Mouse (Mus musculus) limb, embryonic 11.5 days (tissue): ENCODE results near the gene Spon2. TPM values are rescaled to one million over a fixed set of nuclear protein-coding genes. Genes with fewer than 3 reads are reported as not detected.

Experiments
- ATAC-seq: fragments of 200-750 bp; cut with Nextera tagmentation; 2 replicates; pipeline ENCODE4 v1.8.0; 2017; ENCODE audit warnings: low read depth; ENCODE audit not compliant: insufficient number of reproducible peaks, low FRiP score, low TSS enrichment
- DNase-seq: peaks from one replicate; pipeline ENCODE4 v3.0.0-alpha.2; 2015; ENCODE audit warnings: low spot score
- H3K27ac ChIP-seq: fragments of 300-500 bp; sonication (generic); replicated peaks from 2 replicates; pipeline ENCODE4 v1.5.1; 2014; ENCODE audit warnings: low read depth, mild to moderate bottlenecking, low read length
- H3K27me3 ChIP-seq: fragments of 300-500 bp; sonication (generic); 2 replicates; pipeline ENCODE4 v1.6.1; 2014; ENCODE audit warnings: mild to moderate bottlenecking, low read length, mixed read lengths; ENCODE audit not compliant: control insufficient read depth, insufficient read depth
- H3K36me3 ChIP-seq: fragments of 300-500 bp; sonication (generic); 2 replicates; pipeline ENCODE4 v1.6.1; 2014; ENCODE audit warnings: mild to moderate bottlenecking, low read length, moderate library complexity, mixed read lengths; ENCODE audit not compliant: control insufficient read depth, insufficient read depth
- H3K4me1 ChIP-seq: fragments of 300-500 bp; sonication (generic); 2 replicates; pipeline ENCODE4 v1.6.1; 2014; ENCODE audit warnings: low read length, mixed read lengths; ENCODE audit not compliant: control insufficient read depth, insufficient read depth
- H3K4me2 ChIP-seq: fragments of 300-500 bp; sonication (generic); 2 replicates; pipeline ENCODE4 v1.6.1; 2014; ENCODE audit warnings: low read depth, mild to moderate bottlenecking, moderate library complexity; ENCODE audit not compliant: severe bottlenecking
- H3K4me3 ChIP-seq: fragments of 300-500 bp; sonication (generic); 2 replicates; pipeline ENCODE4 v1.5.1; 2014; ENCODE audit warnings: low read depth, low read length
- H3K9ac ChIP-seq: fragments of 300-500 bp; sonication (generic); 2 replicates; pipeline ENCODE4 v1.6.1; 2014; ENCODE audit warnings: mild to moderate bottlenecking, low read length
- H3K9me3 ChIP-seq: fragments of 300-500 bp; sonication (generic); 2 replicates; pipeline ENCODE4 v1.6.1; 2016; ENCODE audit warnings: low read length; ENCODE audit not compliant: control insufficient read depth
- WGBS: fragments of 180-500 bp; shearing (Covaris S2); extraction: QIAGEN DNeasy Blood & Tissue Kit; methylation state at CpG from one replicate; pipeline ENCODE4 v1.1.7; 2014; 5-methylcytosine and 5-hydroxymethylcytosine counted together
- polyA plus RNA-seq: library from polyadenylated mRNA; unstranded; fragments of >200 nt; fragmentation: Nextera tagmentation; extraction: Ambion mirVana; gene quantifications from 2 replicates; pipeline ENCODE4 v1.2.1, GENCODE M21; 2014

Spon2 gene
- polyA plus RNA-seq, 1 experiment from 2014 or later: 2.0 TPM

DNA sequence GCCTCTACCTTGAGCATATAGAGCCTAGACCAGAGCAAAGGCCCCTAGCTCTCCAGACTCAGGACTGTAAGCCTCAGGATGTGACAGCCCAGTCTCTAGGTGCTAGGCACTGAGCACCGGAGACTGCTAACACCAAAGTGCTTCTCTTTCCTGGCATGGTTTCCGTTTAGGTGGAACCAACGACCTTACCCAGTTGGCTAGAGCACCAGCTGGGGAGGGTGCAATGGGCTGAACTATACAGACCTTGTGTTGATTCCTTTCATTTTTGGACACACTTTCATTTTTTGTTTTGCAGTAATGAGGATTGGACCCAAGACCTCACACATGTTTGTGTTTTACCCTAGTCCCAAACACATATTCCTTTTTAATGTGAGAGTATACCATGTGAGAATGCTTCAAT is 7.7 kb downstream of the Spon2 start:
- Histone ChIP-seq H3K27ac (no peak overlapping the region), H3K4me3 (no peak overlapping the region), H3K27me3 (no peaks in the 10 kb centered on the region), H3K4me2 (no peak overlapping the region), H3K9me3 (no peaks in the 10 kb centered on the region), H3K9ac (no peak overlapping the region), H3K4me1 (no peaks in the 10 kb centered on the region), H3K36me3 (no peaks in the 10 kb centered on the region)
- WGBS: 79% methylated on average over 3 of the region's 3 CpGs
- ATAC-seq (no peak), DNase-seq (no peak)

DNA sequence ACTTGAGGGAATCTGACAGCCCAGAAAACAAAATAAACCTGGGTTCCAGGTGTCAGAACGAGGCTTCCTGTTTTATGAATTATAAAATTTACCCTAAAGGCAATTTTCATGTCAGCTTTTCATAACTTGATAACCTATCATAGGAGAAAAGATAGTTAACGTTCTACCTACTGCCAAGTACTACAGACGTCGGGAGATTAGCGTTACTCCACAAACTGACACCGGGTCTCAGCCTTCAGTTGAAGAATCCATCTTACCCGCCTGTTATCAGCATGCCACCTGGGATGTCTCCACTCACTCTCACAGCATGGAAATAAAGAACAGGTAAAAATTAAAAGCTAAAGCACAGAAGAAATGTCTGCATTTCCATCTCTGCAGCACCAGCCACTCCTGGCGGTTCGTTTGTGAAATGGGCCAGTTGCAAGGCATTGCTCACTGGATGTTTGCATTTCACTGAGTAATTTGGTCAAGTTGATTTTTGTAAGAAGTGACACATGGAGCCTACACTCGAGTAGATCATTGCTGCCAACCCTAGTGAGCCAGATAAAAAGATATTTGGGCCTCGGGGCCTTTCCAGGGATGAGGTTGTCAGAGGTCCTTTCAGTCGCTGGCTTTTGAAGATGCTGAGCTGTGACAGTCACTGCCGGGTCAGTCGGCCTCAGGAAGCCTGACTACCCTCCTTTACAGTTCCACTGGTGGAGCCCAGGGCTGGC is 9.6 kb downstream of the Spon2 start:
- H3K36me3 ChIP-seq: no peaks in the 10 kb centered on the region
- DNase-seq (no peak), ATAC-seq (no peak)
- H3K9ac ChIP-seq: no peak overlapping the region
- H3K27ac ChIP-seq: no peak overlapping the region
- 82% methylated on average over 14 of the region's 14 CpGs for WGBS
- H3K9me3 ChIP-seq: no peaks in the 10 kb centered on the region
- no peak overlapping the region for H3K4me3 ChIP-seq
- no peak overlapping the region for H3K4me2 ChIP-seq
- no peaks in the 10 kb centered on the region for H3K27me3 ChIP-seq
- H3K4me1 ChIP-seq: no peaks in the 10 kb centered on the region

DNA sequence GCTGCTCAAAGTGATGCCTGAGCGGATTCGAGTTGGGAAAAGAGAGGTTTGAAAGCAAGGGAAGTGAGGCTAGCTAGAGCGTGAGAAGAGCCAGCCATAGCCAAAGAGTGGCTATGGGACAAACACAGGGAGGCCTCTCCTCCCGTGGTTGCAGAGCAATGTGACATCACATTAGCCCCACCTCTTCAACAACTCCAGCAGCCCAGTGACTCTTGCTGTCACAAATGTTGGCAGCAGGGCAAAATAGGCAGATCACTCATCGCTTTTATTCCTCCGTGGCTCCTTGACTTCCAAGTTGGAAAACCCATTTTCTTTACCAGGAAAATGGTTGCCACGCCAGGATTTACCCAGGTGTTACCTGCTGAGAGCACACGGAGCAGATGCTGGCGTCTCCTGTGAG is 11.1 kb downstream of the Spon2 start:
- Histone ChIP-seq H3K9ac (no peak overlapping the region), H3K9me3 (no peaks in the 10 kb centered on the region), H3K27me3 (no peaks in the 10 kb centered on the region), H3K4me2 (no peak overlapping the region), H3K36me3 (no peaks in the 10 kb centered on the region), H3K4me1 (no peaks in the 10 kb centered on the region), H3K27ac (no peak overlapping the region), H3K4me3 (no peak overlapping the region)
- no peak for DNase-seq
- no peak for ATAC-seq
- 63% methylated on average over 9 of the region's 9 CpGs for WGBS

DNA sequence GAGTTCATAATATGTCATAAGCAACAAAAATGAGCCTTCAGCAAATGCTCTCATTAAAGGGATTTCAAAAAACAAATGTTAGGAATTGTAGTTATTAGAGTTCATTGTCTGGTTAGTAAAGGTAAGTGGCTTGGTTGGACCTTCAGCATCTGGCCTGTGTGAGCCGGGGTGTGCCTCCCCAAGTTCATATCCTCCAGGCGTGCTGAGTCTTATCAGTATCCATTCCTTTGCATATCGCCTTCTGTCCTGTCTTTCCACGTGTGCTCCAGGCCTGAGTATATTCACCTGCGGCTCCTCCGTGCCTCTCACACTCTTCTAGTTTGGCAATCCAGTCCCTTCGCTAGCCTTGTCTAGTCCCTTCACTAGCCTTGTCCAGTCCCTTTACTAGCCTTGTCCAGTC is 11.9 kb downstream of the Spon2 start:
- H3K4me1 ChIP-seq: no peaks in the 10 kb centered on the region
- DNase-seq: no peak

DNA sequence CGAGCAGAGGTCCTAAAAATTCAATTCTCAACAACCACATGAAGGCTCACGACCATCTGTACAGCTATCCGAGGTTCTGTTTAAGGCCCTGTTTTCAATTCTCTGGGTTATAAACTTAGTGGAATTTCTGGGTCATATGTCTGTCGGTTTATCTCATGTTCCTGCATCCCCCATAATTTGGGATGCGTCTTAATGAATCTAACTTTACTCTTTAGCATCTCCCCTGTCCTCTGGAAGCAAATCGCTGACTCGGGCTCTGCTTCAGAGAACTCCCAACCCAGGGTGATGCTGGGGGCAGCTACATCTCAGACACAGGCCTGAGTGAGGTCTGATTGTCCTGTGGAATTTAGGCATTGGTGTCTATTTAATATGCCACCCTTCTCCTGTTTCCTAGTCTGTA is 14.0 kb downstream of the Spon2 start:
- no peak overlapping the region for H3K9ac ChIP-seq
- no peaks in the 10 kb centered on the region for H3K9me3 ChIP-seq
- H3K4me3 ChIP-seq: no peak overlapping the region
- ATAC-seq (no peak), DNase-seq (no peak)
- no peaks in the 10 kb centered on the region for H3K36me3 ChIP-seq
- 81% methylated on average over 7 of the region's 7 CpGs for WGBS
- no peaks in the 10 kb centered on the region for H3K27me3 ChIP-seq
- H3K27ac ChIP-seq: no peak overlapping the region
- H3K4me2 ChIP-seq: no peak overlapping the region
- no peaks in the 10 kb centered on the region for H3K4me1 ChIP-seq

More for the DNA sequence above, 11.9 kb downstream of the Spon2 start:
- Histone ChIP-seq H3K4me2 (no peak overlapping the region), H3K36me3 (no peaks in the 10 kb centered on the region), H3K9ac (no peak overlapping the region), H3K4me3 (no peak overlapping the region), H3K27me3 (no peaks in the 10 kb centered on the region), H3K9me3 (no peaks in the 10 kb centered on the region), H3K27ac (no peak overlapping the region)
- WGBS: 90% methylated on average over 7 of the region's 7 CpGs
- no peak for ATAC-seq

DNA sequence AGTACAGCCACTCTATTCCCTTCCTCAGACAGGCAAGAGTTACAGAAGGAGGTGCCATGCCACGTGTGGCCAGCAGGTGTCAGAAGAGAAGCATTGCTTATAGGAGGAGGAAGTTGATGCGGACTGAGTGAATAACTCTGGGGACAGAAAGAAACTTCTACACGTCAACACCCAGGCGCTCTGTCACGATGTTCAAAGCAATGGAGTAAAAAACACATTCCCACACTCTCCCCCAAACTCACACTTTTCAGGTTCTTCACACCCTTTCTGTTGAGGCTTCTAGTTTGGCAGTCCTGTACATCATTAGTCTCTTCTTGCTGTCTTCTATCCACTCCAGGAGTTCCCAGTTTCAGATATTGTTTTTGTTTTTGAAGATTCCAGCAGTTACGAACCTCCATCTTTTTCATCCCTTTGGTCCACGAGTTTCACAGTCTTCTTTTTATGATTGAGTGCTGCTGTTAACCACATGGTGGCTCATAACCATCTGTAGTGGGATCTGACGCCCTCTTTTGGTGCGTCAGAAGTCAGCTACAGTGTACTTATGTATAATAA is 14.5 kb downstream of the Spon2 start:
- no peak overlapping the region; the same call in 1 of the 2 replicates for H3K4me2 ChIP-seq
- H3K27ac ChIP-seq: no peak overlapping the region
- DNase-seq: peak; percentile 90
- H3K4me3 ChIP-seq: no peak overlapping the region
- H3K36me3 ChIP-seq: no peaks in the 10 kb centered on the region
- WGBS: 18% methylated on average over 9 of the region's 9 CpGs
- ATAC-seq: peak; percentile 57; the same call in 1 of the 2 replicates
- no peaks in the 10 kb centered on the region for H3K27me3 ChIP-seq
- H3K9me3 ChIP-seq: no peaks in the 10 kb centered on the region
- H3K9ac ChIP-seq: no peak overlapping the region
- no peaks in the 10 kb centered on the region for H3K4me1 ChIP-seq

DNA sequence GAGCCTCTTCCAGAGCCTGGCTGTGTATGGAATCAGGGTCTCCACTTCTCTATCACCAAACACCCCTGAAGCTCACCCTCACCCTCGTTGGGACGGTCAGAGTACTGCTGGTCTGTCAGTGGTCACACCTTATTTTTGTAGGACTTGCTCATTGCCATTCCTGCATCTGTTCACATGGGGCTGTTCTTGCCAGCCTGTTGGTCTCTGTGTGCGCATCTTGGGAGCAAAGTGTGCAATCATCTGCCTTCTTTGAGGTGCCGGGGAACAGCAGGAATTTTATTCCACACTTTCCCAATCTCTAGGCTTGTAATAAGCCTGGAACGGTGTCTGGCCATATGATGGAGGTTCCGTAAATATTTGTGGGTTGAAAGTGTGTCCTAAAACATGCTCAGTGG is 15.1 kb downstream of the Spon2 start:
- no peak overlapping the region for H3K9ac ChIP-seq
- DNase-seq: no peak
- 79% methylated on average over 6 of the region's 6 CpGs for WGBS

DNA sequence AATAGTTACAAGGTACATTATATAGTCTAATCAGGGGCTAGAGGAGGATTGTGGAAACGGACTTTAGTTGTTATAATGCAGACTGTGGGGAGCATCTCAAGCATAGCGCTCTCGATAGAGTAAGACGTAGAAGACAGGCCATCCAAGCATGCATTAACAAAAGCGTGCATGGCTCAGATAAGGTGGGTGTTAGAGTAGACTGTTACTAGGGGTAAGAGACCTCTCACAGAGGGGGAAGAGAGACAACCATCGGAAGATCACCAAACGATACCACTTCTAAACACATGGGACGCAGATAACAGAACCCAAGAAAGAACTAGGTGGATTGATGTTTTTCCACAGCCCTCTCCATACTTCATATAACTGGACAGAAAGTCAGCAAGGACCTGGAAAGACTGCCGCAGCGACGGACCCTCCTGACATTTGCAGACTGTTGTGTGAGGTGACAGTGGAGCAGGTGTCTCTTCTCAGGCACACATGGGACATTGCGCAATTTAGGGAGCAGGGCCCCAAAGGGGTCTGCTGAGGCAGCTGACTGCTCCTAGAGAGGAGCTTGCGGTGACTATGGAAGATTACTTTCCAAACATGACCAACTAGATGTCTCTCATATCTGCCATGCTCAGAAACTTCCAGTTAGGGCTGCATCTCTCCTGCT is 15.6 kb downstream of the Spon2 start:
- H3K4me1 ChIP-seq: no peaks in the 10 kb centered on the region
- 83% methylated on average over 13 of the region's 13 CpGs for whole genome bisulfite sequencing
- no peak overlapping the region for H3K9ac ChIP-seq
- H3K9me3 ChIP-seq: no peaks in the 10 kb centered on the region
- no peak overlapping the region for H3K4me3 ChIP-seq
- H3K4me2 ChIP-seq: no peak overlapping the region
- H3K27ac ChIP-seq: no peak overlapping the region
- no peak for ATAC-seq
- H3K27me3 ChIP-seq: no peaks in the 10 kb centered on the region
- no peaks in the 10 kb centered on the region for H3K36me3 ChIP-seq
- no peak for DNase-seq

More for the DNA sequence above, 15.1 kb downstream of the Spon2 start:
- ATAC-seq: no peak
- H3K27me3 ChIP-seq: no peaks in the 10 kb centered on the region
- no peak overlapping the region for H3K4me2 ChIP-seq
- H3K27ac ChIP-seq: no peak overlapping the region
- no peaks in the 10 kb centered on the region for H3K36me3 ChIP-seq
- H3K9me3 ChIP-seq: no peaks in the 10 kb centered on the region
- no peak overlapping the region for H3K4me3 ChIP-seq
- no peaks in the 10 kb centered on the region for H3K4me1 ChIP-seq
